Mouse (Mus musculus) heart, embryonic 13.5 days (tissue): Measurements from ENCODE around the gene Zfyve9. TPM values are rescaled to one million over a fixed set of nuclear protein-coding genes. Genes with fewer than 3 reads are reported as not detected.

ENCODE experiments used
- ATAC-seq: fragments of 200-750 bp; cut with Nextera tagmentation; 2 replicates; pipeline ENCODE4 v1.8.0; 2017; ENCODE audit warnings: moderate TSS enrichment; ENCODE audit not compliant: insufficient number of reproducible peaks, low FRiP score, low TSS enrichment; ENCODE audit errors: extremely low read depth
- H3K27ac ChIP-seq: fragments of 300-500 bp; sonication (generic); replicated peaks from 2 replicates; pipeline ENCODE4 v1.5.1; 2015; ENCODE audit warnings: moderate library complexity, mild to moderate bottlenecking, inconsistent platforms
- H3K27me3 ChIP-seq: fragments of 300-500 bp; sonication (generic); replicated peaks from 2 replicates; pipeline ENCODE4 v1.6.1; 2015; ENCODE audit warnings: mild to moderate bottlenecking, inconsistent platforms
- H3K36me3 ChIP-seq: fragments of 300-500 bp; sonication (generic); 2 replicates; pipeline ENCODE4 v1.6.1; 2015; ENCODE audit warnings: mild to moderate bottlenecking, inconsistent platforms
- H3K4me1 ChIP-seq: fragments of 300-500 bp; sonication (generic); 2 replicates; pipeline ENCODE4 v1.6.1; 2015; ENCODE audit warnings: inconsistent platforms
- H3K4me2 ChIP-seq: fragments of 300-500 bp; sonication (generic); 2 replicates; pipeline ENCODE4 v1.6.1; 2015; ENCODE audit warnings: inconsistent platforms, mild to moderate bottlenecking, moderate library complexity
- H3K4me3 ChIP-seq: fragments of 300-500 bp; sonication (generic); 2 replicates; pipeline ENCODE4 v1.5.1; 2015; ENCODE audit warnings: moderate library complexity, mild to moderate bottlenecking, inconsistent platforms
- H3K9ac ChIP-seq: fragments of 300-500 bp; sonication (generic); 2 replicates; pipeline ENCODE4 v1.6.1; 2015; ENCODE audit warnings: inconsistent platforms, mild to moderate bottlenecking, moderate library complexity
- H3K9me3 ChIP-seq: fragments of 300-500 bp; sonication (generic); 2 replicates; pipeline ENCODE4 v1.6.1; 2016; ENCODE audit warnings: inconsistent platforms
- WGBS: fragments of 180-500 bp; shearing (Covaris S2); methylation state at CpG from one replicate; pipeline ENCODE4 v1.1.7; 2015; ENCODE audit warnings: mixed read lengths; 5-methylcytosine and 5-hydroxymethylcytosine counted together
- polyA plus RNA-seq: library from polyadenylated mRNA; unstranded; fragments of >200 nt; fragmentation: Nextera tagmentation; extraction: Ambion mirVana; gene quantifications from 2 replicates; pipeline ENCODE4 v1.2.1, GENCODE M21; 2015

The Zfyve9 gene
- polyA plus RNA-seq, 1 experiment from 2014 or later: 2.8 TPM

DNA sequence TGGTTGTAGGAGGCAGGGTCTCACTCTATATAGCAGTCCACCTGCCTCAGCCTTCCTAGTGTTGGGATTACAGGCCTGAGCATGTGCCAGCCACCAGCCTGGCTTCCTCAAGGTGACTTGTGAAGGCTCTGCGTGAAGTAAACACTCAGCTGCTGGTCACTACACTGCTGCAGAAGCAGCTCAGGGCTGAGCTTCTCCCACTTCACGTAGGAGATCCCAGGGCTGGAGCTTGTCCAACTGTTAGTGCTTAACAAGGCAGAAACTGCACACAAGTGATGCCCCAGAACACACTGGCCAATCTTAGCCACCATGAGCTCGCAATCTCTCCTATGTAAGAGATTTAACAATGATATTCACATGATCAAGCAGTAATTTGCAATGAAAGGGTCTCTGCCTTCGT, 145.9 kb downstream of the Zfyve9 start:
- Histone ChIP-seq H3K27ac (no peak overlapping the region), H3K9me3 (no peaks in the 10 kb centered on the region), H3K36me3 (peaks cover 89% of the 10 kb centered on the region), H3K4me2 (no peak overlapping the region), H3K9ac (no peak overlapping the region), H3K4me1 (no peaks in the 10 kb centered on the region), H3K27me3 (no peaks in the 10 kb centered on the region), H3K4me3 (no peak overlapping the region)
- WGBS: 74% methylated on average over 4 of the region's 4 CpGs
- ATAC-seq: no peak

DNA sequence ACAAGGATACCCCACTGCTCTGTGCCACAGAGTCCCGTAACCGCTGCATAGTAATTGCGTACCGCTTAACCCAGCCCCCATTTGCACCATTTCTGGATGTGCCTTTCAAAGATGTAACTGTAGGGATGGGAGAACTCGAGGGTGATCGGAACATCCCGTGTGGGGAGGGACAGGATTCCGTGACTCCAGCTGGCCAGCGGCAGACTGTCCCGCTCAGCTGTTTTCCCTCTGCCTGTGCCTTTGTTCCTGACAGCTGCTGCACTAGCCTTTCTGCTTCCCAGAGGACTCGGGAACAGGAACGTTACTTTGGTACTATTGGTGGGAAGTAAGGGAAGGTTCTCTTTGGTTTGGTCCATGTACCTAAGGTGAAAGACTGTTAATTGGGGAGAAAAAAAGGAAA, 146.9 kb downstream of the Zfyve9 start:
- no peak overlapping the region for H3K9ac ChIP-seq
- no peaks in the 10 kb centered on the region for H3K4me1 ChIP-seq
- H3K4me2 ChIP-seq: no peak overlapping the region
- no peaks in the 10 kb centered on the region for H3K9me3 ChIP-seq
- peaks cover 89% of the 10 kb centered on the region for H3K36me3 ChIP-seq
- no peak overlapping the region for H3K27ac ChIP-seq
- ATAC-seq: no peak
- no peak overlapping the region for H3K4me3 ChIP-seq
- no peaks in the 10 kb centered on the region for H3K27me3 ChIP-seq
- WGBS: 88% methylated on average over 12 of the region's 12 CpGs

DNA sequence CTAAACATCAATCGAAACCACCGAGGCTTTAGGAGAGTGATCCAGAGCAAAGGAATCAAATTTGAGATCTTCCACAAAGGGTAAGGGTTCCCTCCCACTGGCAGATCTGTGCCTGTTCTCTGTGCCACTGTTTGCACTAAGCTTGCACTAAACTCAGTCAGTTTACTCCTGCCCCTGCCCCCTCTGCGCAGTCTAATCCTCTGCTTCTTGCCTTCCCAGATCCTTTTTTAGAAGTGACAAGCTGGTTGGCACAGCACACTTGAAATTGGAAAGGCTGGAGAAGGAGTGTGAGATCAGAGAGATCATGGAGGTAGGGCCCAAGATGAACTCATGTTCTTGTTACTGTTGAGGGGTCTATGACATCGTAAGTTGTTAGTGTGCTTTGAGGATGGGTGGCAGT, 149.0 kb downstream of the Zfyve9 start:
- H3K36me3 ChIP-seq: peaks cover 98% of the 10 kb centered on the region
- no peak overlapping the region for H3K4me2 ChIP-seq
- no peaks in the 10 kb centered on the region for H3K27me3 ChIP-seq
- no peaks in the 10 kb centered on the region for H3K4me1 ChIP-seq
- H3K4me3 ChIP-seq: no peak overlapping the region
- WGBS: 87% methylated on average over 4 of the region's 4 CpGs
- H3K9me3 ChIP-seq: no peaks in the 10 kb centered on the region
- ATAC-seq: no peak
- no peak overlapping the region for H3K27ac ChIP-seq
- no peak overlapping the region for H3K9ac ChIP-seq

DNA sequence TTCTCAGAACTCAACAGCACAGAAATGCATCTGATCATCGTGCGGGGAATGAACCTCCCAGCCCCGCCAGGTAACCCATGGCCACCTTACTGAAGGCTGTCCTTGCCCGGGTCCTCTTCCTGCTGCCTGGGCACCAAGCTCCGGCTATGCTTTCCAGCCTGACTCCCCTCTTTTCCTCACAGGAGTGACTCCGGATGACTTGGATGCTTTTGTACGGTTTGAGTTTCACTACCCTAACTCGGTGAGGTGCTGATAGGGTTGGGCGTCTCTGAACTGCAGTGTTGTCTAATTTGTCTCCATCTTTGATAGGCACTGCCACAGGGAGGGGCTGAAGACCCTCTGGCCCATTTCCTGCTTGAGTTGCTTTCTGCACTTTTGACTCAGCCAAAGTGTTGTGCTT, 150.5 kb downstream of the Zfyve9 start:
- no peaks in the 10 kb centered on the region for H3K9me3 ChIP-seq
- peaks cover 99% of the 10 kb centered on the region for H3K36me3 ChIP-seq
- H3K4me2 ChIP-seq: no peak overlapping the region
- H3K4me3 ChIP-seq: no peak overlapping the region
- no peak overlapping the region for H3K27ac ChIP-seq
- H3K9ac ChIP-seq: no peak overlapping the region
- 91% methylated on average over 9 of the region's 9 CpGs for whole genome bisulfite sequencing
- no peaks in the 10 kb centered on the region for H3K4me1 ChIP-seq
- ATAC-seq: no peak
- H3K27me3 ChIP-seq: no peaks in the 10 kb centered on the region

DNA sequence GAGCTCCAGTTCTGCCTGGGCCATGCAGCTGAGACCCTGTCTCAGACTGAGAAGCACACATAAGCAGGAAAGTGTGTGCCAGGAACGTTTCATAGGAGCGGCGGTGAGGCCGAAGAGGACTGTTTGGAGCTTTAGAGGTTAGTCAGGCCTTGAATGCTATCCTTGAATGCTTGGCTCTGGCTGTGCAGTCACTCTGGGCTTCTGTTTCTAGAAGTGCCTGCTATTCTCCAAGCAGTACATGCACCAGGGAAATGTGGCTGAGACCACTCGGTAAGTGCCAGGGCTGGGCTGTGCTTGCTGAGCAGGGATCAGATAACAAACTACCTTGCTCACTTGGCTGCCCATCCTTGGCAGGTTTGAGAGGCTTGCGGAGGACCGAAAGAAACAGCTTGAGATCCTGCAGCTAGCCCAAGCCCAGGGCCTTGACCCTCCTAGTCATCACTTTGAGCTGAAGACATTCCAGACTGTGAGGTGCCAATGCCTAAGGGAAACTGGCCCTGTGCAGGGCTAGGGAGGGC, 151.2 kb downstream of the Zfyve9 start:
- Histone ChIP-seq H3K4me3 (no peak overlapping the region), H3K27ac (no peak overlapping the region), H3K4me2 (no peak overlapping the region), H3K27me3 (no peaks in the 10 kb centered on the region), H3K36me3 (peaks cover 99% of the 10 kb centered on the region), H3K9me3 (no peaks in the 10 kb centered on the region), H3K9ac (no peak overlapping the region), H3K4me1 (no peaks in the 10 kb centered on the region)
- 88% methylated on average over 7 of the region's 7 CpGs for WGBS
- ATAC-seq: no peak

DNA sequence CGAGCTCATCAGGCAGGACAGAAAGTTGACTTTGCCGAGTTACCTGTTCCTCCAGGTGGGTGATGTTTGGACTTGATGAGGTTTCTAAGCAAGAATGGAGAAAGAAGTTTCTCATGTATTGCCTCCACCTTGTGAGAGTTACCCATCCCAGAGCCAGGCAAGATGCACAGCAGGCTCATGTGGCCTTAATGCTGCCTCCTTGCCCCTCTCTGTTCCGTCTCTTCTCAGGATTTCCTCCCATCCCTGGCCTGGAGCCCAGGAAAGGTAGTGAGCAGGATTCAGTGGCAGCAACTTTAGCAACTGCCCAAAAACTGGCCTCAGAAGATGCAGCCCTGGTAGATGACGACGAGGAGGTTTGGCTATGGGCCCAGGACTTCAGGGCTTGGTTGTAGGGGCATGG, 153.5 kb downstream of the Zfyve9 start:
- Histone ChIP-seq H3K4me2 (no peak overlapping the region), H3K27ac (no peak overlapping the region), H3K9me3 (no peaks in the 10 kb centered on the region), H3K27me3 (no peaks in the 10 kb centered on the region), H3K36me3 (peaks cover 87% of the 10 kb centered on the region), H3K9ac (no peak overlapping the region), H3K4me3 (no peak overlapping the region), H3K4me1 (no peaks in the 10 kb centered on the region)
- no peak for ATAC-seq
- WGBS: 72% methylated on average over 5 of the region's 5 CpGs

DNA sequence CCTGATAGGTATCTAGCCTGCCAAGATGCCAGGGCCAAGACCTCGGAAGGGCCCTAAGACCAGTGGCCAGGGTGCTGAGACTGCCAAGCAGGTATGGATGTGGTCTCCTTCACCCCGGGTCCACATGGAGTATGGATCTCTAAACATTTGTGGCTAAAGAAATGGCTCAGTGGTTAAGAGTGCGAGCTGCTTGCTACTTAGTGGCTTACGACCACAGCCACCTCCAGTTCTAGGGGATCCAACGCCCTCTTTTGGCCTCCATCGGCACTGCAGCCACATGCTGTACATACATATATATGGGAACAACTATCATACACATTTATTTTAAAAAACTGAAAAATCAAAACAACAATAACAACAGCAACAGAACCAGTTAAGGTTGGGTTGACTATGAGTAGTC, 159.1 kb downstream of the Zfyve9 start:
- 92% methylated on average over 6 of the region's 6 CpGs for WGBS
- H3K4me2 ChIP-seq: no peak overlapping the region
- no peak for ATAC-seq

DNA sequence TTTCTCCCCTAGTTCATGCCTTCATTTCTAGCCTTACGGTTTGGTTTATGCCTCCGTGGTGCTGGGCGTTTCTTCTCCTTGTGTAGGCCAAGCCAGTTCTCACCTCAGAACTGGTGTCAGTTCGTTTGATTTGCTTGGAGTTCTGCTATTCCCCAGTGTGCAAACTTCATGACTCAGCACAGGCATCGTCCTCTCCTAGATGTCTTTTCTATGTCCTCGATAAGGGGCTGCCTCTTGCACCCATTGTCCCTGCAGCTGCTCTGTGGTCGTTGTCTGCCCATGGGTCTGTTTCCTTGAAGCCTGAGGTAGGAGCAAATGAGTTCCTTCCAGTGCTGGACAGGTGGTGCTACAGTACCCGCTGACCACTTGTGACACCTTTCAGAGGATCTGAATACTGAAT, 160.1 kb downstream of the Zfyve9 start:
- WGBS: 16% methylated on average over 8 of the region's 8 CpGs
- Histone ChIP-seq H3K36me3 (peaks cover 28% of the 10 kb centered on the region), H3K4me3 (peak overlapping the region; percentile 89), H3K27me3 (no peaks in the 10 kb centered on the region), H3K27ac (peak overlapping the region; percentile 85), H3K9me3 (no peaks in the 10 kb centered on the region), H3K4me1 (peaks cover 16% of the 10 kb centered on the region), H3K9ac (peak overlapping the region; percentile 94), H3K4me2 (peak overlapping the region; percentile 71)
- ATAC-seq: no peak

More for the DNA sequence above, 159.1 kb downstream of the Zfyve9 start:
- Histone ChIP-seq H3K9ac (no peak overlapping the region), H3K4me3 (no peak overlapping the region), H3K9me3 (no peaks in the 10 kb centered on the region), H3K27me3 (no peaks in the 10 kb centered on the region), H3K27ac (no peak overlapping the region), H3K36me3 (peaks cover 38% of the 10 kb centered on the region), H3K4me1 (peaks cover 16% of the 10 kb centered on the region)

DNA sequence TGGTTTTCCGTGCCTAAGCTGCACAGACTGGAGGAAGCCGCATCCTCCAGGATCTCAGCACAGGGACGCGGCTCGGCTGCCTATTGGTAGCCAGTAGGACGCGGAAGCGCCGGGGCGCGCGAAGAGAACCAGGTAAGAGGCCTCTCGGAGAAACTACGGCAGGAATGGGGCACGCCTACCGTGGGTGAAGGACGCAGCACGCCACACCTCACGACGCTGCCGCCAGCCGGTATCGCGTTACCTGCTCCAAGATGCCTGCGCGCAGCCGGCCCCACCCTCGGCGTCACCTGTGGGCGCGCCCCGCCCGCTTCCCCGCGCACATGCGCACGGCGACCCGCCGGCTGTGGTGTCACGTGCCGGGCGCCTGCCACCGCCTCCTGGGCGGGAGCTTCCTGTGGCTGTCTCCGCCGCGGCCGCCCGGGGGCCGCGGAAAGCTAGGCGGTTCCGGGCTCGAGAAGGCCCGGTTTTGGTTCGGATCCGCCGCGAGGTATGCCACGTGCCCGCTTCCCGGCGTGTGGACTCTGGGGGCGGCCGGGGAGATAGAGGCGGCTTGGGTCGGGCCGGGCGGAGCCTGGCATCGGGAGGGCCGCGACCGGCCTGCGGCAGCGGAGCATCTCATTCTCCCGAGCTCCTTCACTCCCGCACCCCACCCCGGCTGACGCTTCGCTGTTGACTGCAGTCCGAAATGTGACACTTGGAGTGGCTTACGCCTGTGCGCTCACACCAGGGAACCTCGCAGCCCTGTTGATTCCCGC, 160.8 kb downstream of the Zfyve9 start, which contains the start of gene Cc2d1b:
Gene Cc2d1b, plus strand, starts transcription at position 354 of the 755 bp plus-strand sequence.
- peak within 1 kb of the TSS; percentile 89 for H3K4me3 ChIP-seq
- WGBS: under 1% methylated on average over 86 of the region's 86 CpGs
- no peaks in the 10 kb centered on the region for H3K27me3 ChIP-seq
- H3K4me1 ChIP-seq: peaks cover 16% of the 10 kb centered on the region
- H3K9me3 ChIP-seq: no peaks in the 10 kb centered on the region
- H3K9ac ChIP-seq: peak within 1 kb of the TSS; percentile 94
- H3K4me2 ChIP-seq: peak within 1 kb of the TSS; percentile 71
- peaks cover 24% of the 10 kb centered on the region for H3K36me3 ChIP-seq
- H3K27ac ChIP-seq: peak within 1 kb of the TSS; percentile 85
- peak; percentile 91 for ATAC-seq

DNA sequence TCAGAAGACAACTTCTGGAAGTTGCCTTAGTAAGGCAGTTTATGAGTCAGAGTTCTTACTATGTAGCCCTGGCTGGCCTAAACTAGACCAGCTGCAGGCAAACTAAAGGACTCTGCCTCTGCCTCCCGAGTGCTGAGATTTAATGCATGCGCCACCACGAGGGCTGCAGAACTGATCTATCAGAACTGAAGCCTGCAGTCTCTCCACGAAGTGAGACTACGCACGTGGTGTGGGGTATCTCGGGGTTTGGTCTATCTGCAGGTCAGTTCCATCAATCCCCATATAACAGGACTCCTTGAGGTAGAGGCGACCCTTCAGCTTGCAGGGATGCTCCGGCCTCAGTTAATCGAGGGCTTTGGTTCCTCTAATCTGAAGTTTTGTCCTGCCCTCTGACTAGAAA, 161.4 kb downstream of the Zfyve9 start:
- 1% methylated on average over 10 of the region's 10 CpGs for WGBS
- Histone ChIP-seq H3K4me1 (peaks cover 16% of the 10 kb centered on the region), H3K27ac (peak overlapping the region; percentile 85), H3K36me3 (peaks cover 22% of the 10 kb centered on the region), H3K9ac (peak overlapping the region; percentile 94), H3K27me3 (no peaks in the 10 kb centered on the region), H3K4me3 (peak overlapping the region; percentile 89), H3K4me2 (peak overlapping the region; percentile 71), H3K9me3 (no peaks in the 10 kb centered on the region)
- no peak for ATAC-seq

DNA sequence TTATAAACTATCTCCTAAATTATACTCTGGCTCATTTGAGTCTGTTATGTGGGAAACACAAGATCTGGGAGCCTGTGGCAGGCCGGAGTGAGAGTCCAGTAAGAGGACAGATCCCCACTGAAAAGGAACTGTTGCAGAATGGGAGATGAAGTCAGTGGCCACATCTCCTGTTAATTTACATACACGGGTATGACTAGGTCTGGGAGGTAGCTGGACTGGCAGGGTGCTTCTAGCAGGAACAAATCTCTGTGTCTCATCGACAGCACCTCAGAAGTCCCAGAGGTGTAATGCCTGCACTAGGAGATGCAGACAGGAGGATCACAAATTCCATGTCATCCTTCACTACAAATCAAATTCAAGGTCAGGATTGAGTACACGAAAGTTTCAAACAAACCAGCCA, 162.0 kb downstream of the Zfyve9 start:
- H3K4me1 ChIP-seq: peaks cover 16% of the 10 kb centered on the region
- peak overlapping the region; percentile 71 for H3K4me2 ChIP-seq
- no peak for ATAC-seq
- H3K9me3 ChIP-seq: no peaks in the 10 kb centered on the region
- H3K4me3 ChIP-seq: peak overlapping the region; percentile 89
- H3K9ac ChIP-seq: peak overlapping the region; percentile 94
- peaks cover 21% of the 10 kb centered on the region for H3K36me3 ChIP-seq
- peak overlapping the region; percentile 85 for H3K27ac ChIP-seq
- no peaks in the 10 kb centered on the region for H3K27me3 ChIP-seq
- 66% methylated on average over 4 of the region's 4 CpGs for WGBS

DNA sequence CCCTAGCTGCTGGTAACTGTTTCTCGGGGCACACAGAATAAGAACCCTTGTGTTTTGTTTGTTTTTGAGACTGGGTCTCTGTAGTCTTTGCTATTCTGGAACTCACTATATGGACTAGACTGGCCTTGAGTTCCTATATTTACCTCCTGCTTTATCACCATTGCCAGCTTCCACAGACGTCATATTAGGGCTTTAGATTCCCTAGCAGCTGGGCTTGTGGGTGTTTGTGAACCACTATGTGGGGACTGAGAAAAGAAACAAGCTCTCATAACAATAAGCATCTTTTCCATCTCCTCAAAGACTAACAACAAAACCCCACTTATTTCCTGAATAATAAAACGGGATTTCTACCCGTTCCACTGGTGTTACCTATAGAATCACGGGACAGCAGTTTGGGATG, 169.7 kb downstream of the Zfyve9 start:
- no peak overlapping the region for H3K4me2 ChIP-seq
- no peaks in the 10 kb centered on the region for H3K9me3 ChIP-seq
- no peak for ATAC-seq
- 81% methylated on average over 5 of the region's 5 CpGs for WGBS
- H3K9ac ChIP-seq: no peak overlapping the region
- H3K27me3 ChIP-seq: no peaks in the 10 kb centered on the region
- no peak overlapping the region for H3K27ac ChIP-seq
- H3K4me1 ChIP-seq: no peaks in the 10 kb centered on the region
- H3K36me3 ChIP-seq: peaks cover 42% of the 10 kb centered on the region
- no peak overlapping the region for H3K4me3 ChIP-seq
